Mouse (Mus musculus) thymus, postnatal 4 days (tissue): Measurements from ENCODE around the gene Ngly1.
A peak's percentile ranks its signal among the peaks of the same experiment; 100 is the strongest.

Experiments used
- DNase-seq: peaks from one replicate; pipeline ENCODE4 v3.0.0; 2021

Ngly1 gene

DNA sequence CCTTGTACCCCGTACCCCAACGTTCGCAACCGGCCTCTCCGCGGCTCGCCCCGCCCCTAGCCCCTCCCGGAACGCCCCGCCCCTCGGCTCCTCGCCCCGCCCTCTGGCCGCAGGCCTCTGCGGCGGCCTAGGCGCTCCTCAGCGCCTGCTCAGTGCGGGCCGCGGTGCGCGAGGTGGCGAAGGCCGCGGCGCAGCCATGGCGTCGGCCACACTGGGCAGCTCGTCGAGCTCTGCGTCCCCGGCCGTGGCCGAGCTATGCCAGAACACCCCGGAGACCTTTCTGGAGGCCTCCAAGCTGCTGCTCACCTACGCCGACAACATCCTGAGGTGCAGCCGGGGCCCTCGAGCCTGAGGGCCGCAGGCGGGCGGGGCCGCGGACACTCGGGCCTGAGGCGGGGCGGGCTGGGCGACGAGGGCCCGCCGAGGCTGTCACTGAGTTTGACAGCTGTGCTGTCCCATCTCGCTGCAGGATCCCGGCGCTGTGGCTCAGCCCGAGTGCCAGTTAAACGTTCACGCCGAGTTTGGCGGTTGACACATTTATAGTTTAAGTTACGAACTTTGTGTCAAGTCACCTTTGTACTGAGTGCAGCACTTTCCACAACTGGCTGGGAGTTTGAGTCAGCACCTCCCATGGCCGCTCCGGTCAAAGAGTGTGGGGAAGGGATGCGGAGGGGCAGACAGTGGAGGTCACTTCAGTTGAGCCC, at the start of gene Ngly1, which contains the start of gene Oxsm:
Gene Ngly1, plus strand, starts transcription at position 110 of the 704 bp plus-strand sequence.
Gene Oxsm, minus strand, starts transcription at position 638 of the 704 bp plus-strand sequence.
- peak; percentile 96 for DNase-seq

DNA sequence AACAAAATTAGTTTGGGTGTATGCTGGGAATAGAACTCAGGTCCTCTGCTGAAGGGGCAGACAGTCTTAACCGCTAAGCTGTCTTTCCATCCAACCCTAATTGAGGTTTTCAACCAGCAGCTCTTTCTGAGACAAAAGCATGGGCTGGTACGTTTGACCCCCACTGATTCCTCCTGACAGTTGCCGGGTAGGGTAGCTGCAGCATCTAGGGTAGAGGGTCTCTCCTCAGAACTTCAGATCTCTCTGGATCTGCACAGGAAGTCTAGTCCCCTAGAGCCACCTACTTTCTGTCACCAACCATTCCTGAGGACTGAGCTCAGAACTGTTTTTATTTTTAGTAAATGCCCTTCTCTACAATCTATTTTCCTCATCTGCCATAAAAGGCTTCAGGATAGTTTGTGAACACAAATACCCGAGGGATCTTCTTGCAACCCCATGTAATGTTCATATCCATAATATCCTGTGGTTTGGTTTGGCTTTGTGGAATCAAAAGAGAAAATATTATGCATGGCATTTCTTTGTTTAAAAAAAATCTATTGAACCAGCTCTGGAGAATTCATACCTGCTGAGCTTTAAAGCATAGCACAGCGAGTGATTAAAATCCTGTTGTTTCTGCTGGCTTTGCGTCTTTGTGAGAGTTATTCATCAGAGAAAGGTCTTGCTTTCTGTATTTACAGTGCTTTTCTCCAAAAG, 48.7 kb upstream of the Ngly1 start:
- DNase-seq = no peak

DNA sequence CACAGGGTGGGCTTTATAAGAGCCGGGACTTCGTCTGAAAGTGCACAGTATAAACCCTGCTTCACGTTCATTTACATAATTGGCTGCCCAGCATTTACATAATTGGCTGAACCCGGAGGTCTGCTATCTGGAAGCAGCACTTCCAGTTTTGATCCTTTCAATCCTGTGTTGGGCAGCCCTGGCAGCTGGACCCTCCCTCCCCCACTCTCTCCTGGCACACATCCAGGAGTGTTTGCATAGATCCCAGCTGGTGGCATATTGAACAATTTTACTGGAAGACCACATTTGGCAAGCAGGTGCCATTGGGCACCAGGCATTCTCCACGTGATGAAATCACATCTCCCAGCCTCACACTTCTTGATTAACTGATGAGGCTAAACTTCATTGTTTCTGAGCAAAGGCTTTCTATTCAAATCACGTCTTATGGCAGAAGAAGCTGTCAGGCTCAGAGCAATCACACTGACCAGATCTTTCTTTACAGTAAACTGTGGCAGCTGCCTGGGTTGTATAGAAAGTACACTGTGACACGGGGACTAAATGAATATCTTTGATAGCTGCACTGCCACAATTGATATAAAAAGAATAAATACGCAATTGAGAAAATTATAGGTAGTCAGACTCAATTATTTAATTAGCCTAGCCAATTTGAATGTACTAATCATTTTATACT, 48.0 kb upstream of the Ngly1 start:
- no peak for DNase-seq

DNA sequence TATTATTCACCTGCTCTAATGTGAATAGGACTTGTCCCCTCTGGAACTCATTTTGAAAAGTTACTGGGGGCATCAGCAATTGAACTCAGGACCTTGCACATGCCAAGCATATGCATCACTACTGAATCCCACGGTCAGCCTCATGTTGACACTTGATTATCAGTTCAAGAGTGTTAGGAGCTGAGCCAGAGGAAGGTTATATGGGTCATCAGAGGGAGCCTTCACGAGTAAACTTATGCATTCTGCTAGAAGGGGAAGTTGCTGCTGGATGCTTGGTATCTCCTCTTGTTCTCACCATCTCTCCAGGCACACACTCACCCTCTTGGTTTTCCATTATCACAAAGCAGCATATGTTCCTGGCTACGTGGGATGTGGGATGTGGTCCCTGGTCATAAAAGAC, 47.4 kb upstream of the Ngly1 start:
- DNase-seq = no peak

DNA sequence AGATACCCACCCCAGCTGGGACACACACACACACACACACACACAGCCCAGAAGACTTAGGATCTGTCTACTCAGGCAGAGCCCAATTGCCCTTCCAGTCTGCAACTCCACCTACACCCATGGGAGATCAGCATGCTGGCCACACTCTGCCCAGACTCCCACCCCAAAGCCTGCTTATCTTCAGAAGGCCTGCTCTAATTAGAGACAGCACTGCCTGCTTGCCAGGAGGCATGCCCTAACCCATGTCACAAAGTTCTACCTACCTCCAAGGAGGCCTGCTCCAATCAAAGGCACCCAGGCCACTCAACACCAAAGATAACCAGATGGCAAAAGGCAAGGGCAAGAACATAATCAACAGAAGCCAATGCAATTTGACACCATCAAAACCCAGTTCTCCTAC, 41.4 kb upstream of the Ngly1 start:
- DNase-seq = no peak

DNA sequence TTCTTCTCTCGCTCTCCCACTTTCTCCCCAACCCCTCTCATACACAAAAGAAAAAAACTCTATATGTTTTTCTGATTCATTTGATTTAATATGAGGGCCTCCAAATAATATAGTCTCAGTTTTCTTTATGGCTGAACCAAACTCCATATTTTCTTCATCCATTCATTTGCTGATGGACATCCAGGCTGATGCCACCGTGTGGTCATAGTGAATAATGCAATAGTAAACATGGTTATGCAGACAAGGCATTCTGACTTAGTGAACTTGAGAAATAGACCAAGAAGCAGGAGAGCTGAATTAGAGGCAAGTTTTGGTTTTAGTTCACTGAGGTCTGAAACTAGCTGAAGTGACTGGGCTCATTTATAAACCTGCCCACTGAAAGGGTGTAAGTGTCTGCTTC, 30.1 kb upstream of the Ngly1 start:
- no peak for DNase-seq

DNA sequence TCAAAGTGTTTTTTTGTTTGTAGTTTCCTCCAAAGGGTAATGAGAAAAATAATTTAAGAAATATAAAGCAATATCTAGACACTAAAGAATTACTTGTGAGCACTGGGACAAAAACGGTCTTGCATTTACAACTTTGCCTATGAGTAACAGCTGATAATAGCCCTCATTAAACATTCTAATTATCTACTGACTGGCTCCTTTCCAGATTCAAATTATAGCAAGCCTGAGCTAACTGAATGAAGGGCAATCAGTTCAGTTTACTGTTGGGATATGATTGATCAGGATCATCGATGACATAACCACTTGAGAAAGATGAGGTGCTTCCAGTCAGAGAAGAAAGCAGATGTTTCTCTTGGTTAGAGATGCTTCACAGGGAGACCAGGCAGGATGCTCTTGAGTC, 19.7 kb upstream of the Ngly1 start:
- DNase-seq = no peak

DNA sequence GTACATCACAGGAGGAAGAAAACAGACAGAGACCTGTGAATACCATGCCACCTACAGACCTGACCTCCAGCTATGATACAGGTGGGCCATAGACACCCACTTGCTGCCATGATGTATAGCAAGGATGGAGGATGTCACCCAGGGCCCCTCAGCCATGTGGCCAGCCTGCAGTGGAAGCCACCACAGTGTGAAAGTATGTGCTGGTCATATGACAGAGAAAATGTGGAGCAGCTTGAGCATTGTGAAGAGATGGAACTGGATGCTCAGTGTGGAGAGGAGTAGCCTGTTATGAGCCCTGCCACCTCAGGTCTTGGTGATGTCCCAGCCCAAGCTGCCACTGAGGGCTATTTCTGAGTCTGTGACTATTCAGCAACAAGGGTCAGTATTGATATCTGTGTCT, 18.5 kb upstream of the Ngly1 start:
- no peak for DNase-seq

DNA sequence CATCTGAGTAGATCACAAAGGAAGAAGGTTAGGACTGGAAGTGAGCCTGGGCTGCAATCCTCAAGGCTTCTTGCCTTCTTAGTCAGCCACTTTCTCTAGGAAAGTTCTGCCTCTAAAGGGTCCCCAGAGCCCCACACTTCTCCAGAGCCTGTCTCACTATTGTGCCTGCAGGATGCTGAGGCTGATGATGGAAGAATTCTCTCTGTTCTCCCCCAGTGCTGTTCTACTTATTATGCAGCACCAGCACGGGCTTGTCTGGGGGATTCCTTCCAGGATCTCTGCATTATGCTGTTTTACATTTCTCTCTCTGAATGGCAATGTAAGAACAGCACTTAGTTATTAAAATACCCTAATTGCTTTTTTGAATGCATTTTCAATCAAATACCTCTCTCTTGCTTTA, 15.6 kb upstream of the Ngly1 start:
- no peak for DNase-seq

DNA sequence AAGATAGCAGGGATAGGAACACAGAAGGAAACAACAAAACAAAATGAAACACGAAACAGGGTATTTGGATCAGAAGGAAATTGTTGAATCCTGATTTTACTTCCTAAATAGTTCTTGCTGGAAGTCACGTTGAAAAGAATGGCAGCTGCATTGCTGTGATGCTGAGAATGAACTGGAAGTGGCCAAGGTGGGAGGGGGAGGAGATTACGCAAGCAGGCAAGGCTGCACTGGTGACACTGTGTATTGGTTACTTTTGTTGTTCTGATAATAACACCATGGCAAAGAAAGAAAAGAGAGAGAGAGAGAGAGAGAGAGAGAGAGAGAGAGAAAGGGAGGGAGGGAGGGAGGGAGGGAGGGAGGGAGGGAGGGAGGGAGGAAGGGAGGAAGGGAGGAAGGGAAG, 12.6 kb upstream of the Ngly1 start:
- DNase-seq = no peak

DNA sequence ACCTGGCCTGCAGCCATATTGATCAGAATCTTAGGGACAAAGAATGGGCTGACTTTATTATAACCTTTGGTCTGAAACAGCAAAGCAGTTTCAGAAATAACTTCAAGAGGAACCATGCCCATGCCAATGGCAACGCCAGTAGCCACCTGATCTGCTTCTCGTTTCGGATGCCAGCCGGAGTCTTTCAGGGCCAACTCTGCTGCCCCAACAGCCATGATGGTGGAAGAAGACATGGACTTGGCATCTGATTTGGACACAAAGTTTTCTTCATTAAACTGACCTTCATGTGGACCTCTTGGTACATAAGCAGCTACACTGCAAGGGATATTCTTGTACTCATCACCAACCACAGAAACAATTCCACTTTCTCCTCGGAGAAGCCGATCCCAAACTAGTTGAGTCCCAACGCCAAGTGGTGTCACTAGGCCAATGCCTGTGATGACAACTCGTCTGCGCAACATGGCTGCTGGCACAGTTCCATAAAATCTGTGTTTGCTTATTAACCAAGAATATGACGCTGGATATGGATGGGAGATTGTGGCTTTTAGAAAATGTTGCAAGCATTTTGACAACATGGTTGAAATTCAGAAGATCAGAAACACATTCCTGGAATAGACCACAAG, 6.8 kb upstream of the Ngly1 start:
- DNase-seq = peak; percentile 15

DNA sequence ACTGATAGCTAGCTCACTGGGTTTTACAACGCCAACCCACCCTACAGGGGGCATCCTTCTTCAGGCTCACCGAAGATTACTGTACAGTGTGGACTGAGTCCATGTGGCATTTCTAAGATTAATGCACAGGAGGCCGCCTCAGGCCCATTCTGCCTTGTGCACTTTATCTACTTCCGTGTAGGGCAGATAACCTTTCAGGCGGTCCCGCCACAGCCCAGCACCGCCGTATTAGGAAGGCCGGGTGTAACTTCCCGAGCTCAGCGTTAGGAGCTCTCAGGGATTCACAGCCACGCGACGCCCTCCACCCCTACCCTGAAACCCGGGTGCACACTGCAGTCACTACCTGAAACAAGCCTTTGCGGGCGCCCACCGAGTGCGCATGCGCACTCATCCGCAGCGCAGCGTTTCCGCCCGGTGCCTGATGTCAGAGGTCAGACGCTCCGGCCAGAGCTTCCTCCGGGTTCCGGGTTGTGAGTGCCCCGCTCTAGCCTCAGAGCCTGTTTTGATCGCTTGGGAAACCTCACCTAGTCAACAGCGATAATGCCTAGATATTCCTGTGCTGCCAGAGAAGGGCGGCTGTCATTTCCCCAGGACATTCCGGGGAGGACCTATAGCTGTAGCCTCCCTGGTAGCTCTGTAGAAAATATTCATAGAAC, 6.0 kb upstream of the Ngly1 start:
- peak; percentile 93 for DNase-seq

DNA sequence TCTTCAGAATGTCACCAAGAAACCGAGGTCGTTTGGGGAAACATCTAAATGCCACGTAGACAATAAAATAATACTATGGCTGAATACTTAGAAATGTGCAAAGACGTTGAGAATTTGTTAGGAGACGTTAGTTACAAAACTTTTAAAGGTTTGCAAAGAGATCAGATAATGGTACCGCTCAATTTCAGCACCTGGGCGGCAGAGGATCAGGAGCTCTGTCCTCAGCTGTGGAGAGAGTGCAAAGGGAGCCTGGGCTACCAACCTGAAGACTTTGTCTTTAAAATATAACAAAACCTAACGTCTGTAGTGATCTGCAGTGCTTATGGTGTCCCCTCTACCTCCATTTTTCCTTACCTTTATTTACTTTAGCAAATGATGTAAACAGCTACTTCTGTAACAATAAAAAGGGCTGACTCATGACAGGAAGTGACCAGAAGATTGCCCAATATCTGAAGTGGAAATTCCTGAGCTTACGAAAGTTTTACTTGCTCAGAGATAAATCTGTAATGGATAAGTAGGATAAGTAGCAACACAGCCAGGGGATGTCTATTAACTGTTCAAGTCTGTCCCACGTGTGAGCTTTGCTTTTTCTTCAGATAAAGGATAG, 5.4 kb upstream of the Ngly1 start:
- DNase-seq = peak; percentile 43

DNA sequence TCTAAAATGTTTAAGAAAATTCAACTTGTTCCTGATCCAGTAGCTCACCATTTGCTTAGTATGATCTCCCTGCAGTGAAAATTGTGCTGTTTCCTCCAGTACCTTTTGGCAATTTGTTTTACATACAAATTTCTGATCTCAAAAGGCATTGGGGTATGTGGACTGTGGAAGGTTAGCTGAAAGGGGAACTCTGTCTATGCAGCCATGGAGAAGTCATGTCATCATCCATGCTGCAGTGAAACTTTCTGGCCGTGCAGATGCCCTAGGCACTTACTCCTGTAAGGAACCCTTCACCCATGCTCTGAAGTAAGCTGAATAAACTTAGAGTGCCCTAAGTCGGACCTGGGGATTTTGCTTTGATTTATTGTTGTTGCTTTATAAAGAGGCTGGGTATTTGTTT, 4.7 kb upstream of the Ngly1 start:
- no peak for DNase-seq

DNA sequence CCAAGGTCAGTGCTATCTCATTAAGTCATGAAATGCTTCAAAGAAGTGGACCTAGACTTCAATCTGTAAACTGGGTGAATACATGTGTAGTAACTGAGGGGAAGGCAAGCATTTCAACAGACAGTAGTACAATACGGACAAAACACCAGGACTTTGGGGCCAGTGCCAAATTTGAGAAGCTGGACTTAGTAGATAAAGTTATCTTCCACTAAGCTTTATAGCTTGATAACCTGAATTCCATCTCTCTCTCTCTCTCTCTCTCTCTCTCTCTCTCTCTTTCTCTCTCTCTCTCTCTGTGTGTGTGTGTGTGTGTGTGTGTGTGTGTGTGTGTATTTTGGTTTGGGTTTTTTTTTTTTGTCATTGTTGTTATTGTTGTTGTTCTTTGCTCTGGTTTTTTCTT, 4.0 kb upstream of the Ngly1 start:
- DNase-seq = no peak

DNA sequence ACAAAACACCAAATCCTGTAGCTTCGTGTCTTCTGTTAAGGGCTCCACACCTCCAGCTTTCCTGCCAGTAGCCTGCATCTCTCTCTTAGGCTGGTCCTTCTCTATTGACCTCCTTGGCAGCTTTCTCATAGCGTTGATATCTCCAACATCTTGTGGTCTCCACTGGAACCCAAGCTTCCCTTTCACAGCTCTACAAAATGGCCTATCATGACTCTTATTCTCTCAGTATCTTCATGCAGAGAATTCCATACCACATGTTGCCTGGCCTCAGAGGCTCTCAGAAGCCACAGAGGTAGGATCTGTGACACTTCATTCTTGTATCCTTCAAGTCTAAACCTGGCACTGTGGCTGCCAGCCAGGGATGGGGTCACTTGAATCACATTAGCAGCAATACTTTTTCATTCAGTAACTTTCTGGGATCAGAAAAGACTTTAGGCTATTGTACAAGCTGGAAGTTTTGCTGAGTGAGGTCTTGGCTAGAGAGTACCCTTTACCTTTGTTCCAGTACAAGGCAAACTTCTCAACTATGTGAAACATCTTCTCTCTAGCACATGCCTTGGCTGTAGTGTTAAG, 2.7 kb upstream of the Ngly1 start:
- no peak for DNase-seq

DNA sequence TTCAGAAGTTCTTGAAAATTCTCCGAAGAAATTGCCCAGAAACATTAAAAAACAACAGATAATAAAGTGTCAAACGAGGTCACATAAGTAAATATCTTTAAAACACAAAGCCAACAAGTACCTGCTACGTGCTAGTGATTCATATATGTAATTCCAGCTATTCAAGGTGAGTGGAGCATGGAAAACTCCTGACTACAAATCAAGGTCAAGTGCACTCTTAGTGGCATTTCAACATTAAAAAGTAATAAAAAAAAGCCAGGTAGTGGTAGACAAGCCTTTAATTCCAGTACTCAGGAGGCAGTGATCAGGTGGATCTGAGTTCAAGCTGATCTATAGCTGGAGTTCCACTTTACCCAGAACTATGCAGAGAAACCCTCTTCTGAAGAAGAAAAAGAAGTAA, 945 bp upstream of the Ngly1 start:
- DNase-seq = no peak

DNA sequence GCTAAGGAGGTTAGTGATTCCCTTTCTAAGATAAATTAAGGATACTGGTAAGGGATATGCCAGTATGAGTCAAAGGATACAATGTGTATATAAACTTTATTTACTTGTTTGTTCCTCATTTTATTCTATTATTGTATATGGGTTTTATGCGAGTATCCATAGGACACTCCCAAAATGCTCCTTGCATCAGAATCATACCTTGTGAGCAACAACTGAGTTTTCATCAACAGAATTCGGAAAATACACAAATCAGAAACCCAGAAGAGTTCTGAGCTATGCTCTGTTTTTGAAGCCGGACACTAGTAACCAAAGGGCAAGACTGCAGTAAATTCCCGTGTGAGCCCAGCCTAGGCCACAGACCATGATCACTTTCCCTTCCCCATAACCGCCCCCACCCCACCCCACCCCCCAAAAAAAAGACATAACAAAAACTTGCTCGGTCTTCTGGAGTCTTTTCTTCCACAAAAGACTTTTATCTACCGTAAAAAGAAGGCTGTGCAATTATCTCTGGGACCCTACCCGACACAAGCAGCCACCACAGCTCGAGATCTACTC, 400 bp upstream of the Ngly1 start:
- DNase-seq = peak; percentile 13

DNA sequence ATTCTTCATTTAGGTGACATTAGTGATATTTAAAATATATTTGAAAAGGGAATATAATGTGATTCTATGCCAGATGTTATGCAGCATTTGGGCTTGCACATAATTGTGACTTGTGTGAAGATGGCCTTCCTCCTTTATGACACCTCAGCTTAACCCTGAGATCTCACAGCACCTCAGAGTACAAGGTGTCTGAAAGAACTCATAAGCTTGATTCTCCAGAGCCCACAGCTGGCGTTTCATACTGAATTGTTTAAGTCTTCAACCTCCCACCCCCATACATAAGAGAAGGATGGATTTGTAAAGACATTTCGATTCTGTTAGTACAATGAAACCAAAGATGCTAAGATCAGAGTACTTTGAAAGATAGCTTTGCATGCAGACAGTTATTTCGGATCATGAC, 1.0 kb downstream of the Ngly1 start:
- DNase-seq = no peak

DNA sequence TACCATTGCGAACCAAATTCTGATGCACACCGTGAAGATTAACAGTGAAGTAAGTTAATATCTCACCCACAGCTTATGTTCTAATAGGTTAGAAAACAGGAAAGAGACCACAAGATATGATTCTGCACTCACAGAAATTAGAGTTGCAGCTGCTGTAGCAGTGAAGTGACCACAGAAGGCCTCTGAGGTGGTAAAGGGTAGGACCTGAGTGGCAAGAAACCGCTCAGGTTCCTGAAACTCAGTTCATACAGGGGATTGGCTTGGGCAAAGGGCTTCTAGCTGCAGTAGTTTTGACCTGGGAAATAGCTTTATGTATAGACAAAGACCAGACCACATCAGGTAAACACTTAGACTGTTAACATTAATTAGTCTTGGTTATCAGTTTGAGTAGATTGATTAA, 6.7 kb downstream of the Ngly1 start:
- DNase-seq = no peak

DNA sequence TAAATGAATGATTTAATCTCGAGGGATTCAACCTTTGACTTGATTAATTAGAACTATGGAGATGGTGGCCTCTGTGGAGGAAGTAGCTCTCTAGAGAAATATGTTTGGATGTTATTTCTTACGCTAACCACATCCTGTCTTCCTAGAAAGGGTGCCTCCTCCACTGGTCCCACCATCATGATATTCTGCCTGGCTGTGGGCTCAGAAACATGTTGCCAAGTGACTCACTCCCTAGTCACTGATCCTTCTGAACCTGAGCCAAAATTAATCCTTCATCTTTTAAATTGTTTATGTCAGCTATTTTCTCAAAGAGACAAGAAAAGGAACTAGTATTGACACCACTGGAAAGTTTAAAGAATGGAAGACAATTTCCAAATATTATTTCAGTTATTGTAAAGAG, 7.1 kb downstream of the Ngly1 start:
- DNase-seq = no peak

DNA sequence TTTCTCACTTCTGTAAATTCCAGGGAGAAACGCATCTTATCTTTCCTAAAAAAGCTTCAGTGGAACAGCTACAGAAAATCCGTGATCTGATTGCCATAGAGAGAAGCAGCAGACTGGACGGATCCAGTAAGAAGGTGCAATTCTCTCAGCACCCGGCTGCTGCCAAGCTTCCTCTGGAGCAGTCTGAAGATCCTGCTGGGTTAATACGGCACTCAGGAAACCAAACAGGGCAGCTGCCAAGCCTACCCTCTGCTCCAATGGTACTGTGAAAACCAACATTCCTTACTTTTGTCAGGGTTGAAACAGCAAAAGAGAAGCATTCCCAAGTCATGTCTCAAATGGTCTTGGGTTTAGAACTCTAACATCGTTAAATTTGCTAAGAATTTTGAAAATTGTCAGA, 11.5 kb downstream of the Ngly1 start:
- no peak for DNase-seq
